Mouse (Mus musculus): ENCODE measurements around the gene Myo1b.

- TF ChIP-seq POLR2A (IDR thresholded peaks at IDR 0.05; ENCODE audit: low read depth, low read length) (no peak), CTCF (IDR thresholded peaks at IDR 0.05; ENCODE audit: extremely low read depth, insufficient read length, insufficient replicate concordance, low read depth, low read length) (no peak)
These were observed 156.2 kb downstream of the Myo1b start for GRCm38 (mm10) chr1:51759657-51760056.
